ENCODE assay signal across 8 mouse cellular contexts in genomic region chr15:101139885-101140284, GRCm38 (mm10). TPM values are rescaled to one million over a fixed set of nuclear protein-coding genes. Genes with fewer than 3 reads are reported as not detected.
A peak's percentile ranks its signal among the peaks of the same experiment; 100 is the strongest.
DNase-seq lines count a peak whose midpoint lies in the region; ATAC-seq and TF ChIP-seq lines count a peak whose summit lies in the region.

No protein-coding gene starts in this region.

- H3K36me3 ChIP-seq in lung, postnatal 0 days (ENCODE audit: insufficient read depth, low read length): peaks cover 10% of the 10 kb centered on the region; the same call in 1 of the 2 replicates

- no peak overlapping the region; the same call in 1 of the 2 replicates for H3K9ac ChIP-seq in lung, postnatal 0 days (replicated peaks; ENCODE audit: low read depth)

- TF ChIP-seq CTCF in lung, postnatal 0 days (IDR thresholded peaks at IDR 0.05): no peak

- H3K4me2 ChIP-seq in lung, postnatal 0 days (replicated peaks; ENCODE audit: low read depth, low read length): peak overlapping the region; percentile 50

- ATAC-seq in lung, postnatal 0 days: no peak

- peak; percentile 60 for DNase-seq in left cerebral cortex, postnatal 4 days
- DNase-seq in left cerebral cortex, postnatal 10 days (ENCODE audit: extremely low spot score in 1 of 2, low spot score in 2 of 2): no peak
- DNase-seq in gastrocnemius, postnatal 10 days: peak; percentile 83
- DNase-seq in kidney, adult 11 months: peak; percentile 52
- no peak for DNase-seq in lung, postnatal 0 days (ENCODE audit: low spot score)
- no peak for DNase-seq in adrenal gland, postnatal 36 days
- DNase-seq in frontal cortex, adult 2 months (ENCODE audit: extremely low spot score in 1 of 2, low spot score in 1 of 2): no peak
- DNase-seq in layer of hippocampus, postnatal 36 days: no peak

- peak overlapping the region; percentile 19; the same call in 1 of the 2 replicates for H3K4me3 ChIP-seq in lung, postnatal 0 days (ENCODE audit: low read depth, low read length)

- no peaks in the 10 kb centered on the region for H3K9me3 ChIP-seq in lung, postnatal 0 days (ENCODE audit: low read length)

- H3K27me3 ChIP-seq in lung, postnatal 0 days (replicated peaks; ENCODE audit: insufficient read depth, low read length): no peaks in the 10 kb centered on the region

- TF ChIP-seq EP300 in lung, postnatal 0 days (IDR thresholded peaks at IDR 0.05): no peak

- intact Hi-C loops in left cerebral cortex, postnatal 4 days (cut with DNase I): no loop called here
- intact Hi-C loops in left cerebral cortex, postnatal 10 days (cut with DNase I): no loop called here

- H3K4me1 ChIP-seq in lung, postnatal 0 days (ENCODE audit: insufficient read depth, low read depth, low read length): peaks cover 8% of the 10 kb centered on the region; the same call in 1 of the 2 replicates

- WGBS in lung, postnatal 0 days: 30% methylated on average over 12 of the region's 12 CpGs

- H3K27ac ChIP-seq in lung, postnatal 0 days (ENCODE audit: low read length): peak overlapping the region; percentile 43; the same call in 1 of the 2 replicates

RNA-seq across cellular contexts. Expression of gene Acvrl1, which starts 11.6 kb away (rescaled TPM):
- 1 to 10 TPM; 8.4 to 9.7 TPM for total RNA-seq in left cerebral cortex, postnatal 4 days (2021)
- 10 to 100 TPM; 13.1 TPM for total RNA-seq in left cerebral cortex, postnatal 10 days (2021)
- 10 to 100 TPM; 15.1 to 18.2 TPM for total RNA-seq in gastrocnemius, postnatal 10 days (2021)
- 159 and 168 TPM in 2 replicates for polyA plus RNA-seq in lung, postnatal 0 days (2015; fragmentation: Nextera tagmentation; extraction: Ambion mirVana)
- total RNA-seq in adrenal gland, postnatal 36 days (2021): 10 to 100 TPM; 13.4 to 17.5 TPM
- 20.7 and 22.4 TPM in 2 replicates for polyA plus RNA-seq in frontal cortex, adult 2 months (2012; rRNA removed)
- 1 to 10 TPM; 7.5 to 8.9 TPM for total RNA-seq in layer of hippocampus, postnatal 36 days (2021)

RNA-seq across cellular contexts. Expression of gene Ankrd33, which starts 24.3 kb away (rescaled TPM):
- total RNA-seq in left cerebral cortex, postnatal 4 days (2021): not detected
- total RNA-seq in left cerebral cortex, postnatal 10 days (2021): not detected
- not detected for total RNA-seq in gastrocnemius, postnatal 10 days (2021)
- polyA plus RNA-seq in lung, postnatal 0 days (2015; fragmentation: Nextera tagmentation; extraction: Ambion mirVana): 0.13 TPM in 1 of 2 replicates, not detected in the other
- total RNA-seq in adrenal gland, postnatal 36 days (2021): under 1 TPM; 0.56 to 0.99 TPM
- polyA plus RNA-seq in frontal cortex, adult 2 months (2012; rRNA removed): not detected in 2 replicates
- total RNA-seq in layer of hippocampus, postnatal 36 days (2021): not detected

RNA-seq across cellular contexts. Expression of gene Acvr1b, which starts 34.0 kb away (rescaled TPM):
- 10 to 100 TPM; 96.1 to 98.6 TPM for total RNA-seq in left cerebral cortex, postnatal 4 days (2021)
- 100 to 1,000 TPM; 110 to 113 TPM for total RNA-seq in left cerebral cortex, postnatal 10 days (2021)
- 10 to 100 TPM; 21.7 to 22.4 TPM for total RNA-seq in gastrocnemius, postnatal 10 days (2021)
- 6.6 and 7.4 TPM in 2 replicates for polyA plus RNA-seq in lung, postnatal 0 days (2015; fragmentation: Nextera tagmentation; extraction: Ambion mirVana)
- total RNA-seq in adrenal gland, postnatal 36 days (2021): 1 to 10 TPM; 8.5 to 9.3 TPM
- 68.4 and 68.6 TPM in 2 replicates for polyA plus RNA-seq in frontal cortex, adult 2 months (2012; rRNA removed)
- total RNA-seq in layer of hippocampus, postnatal 36 days (2021): 10 to 100 TPM; 85.2 to 88.5 TPM

Comparison
In these comparisons a context has a peak if more than half of its experiments do, and no peak if none do; other contexts are left out.
1. DNase-seq: peak in left cerebral cortex, postnatal 4 days (single experiment), gastrocnemius, postnatal 10 days (single experiment) and kidney, adult 11 months (single experiment); none in left cerebral cortex, postnatal 10 days (0 of 2), lung, postnatal 0 days (single experiment), adrenal gland, postnatal 36 days (0 of 2), frontal cortex, adult 2 months (0 of 2) and layer of hippocampus, postnatal 36 days (0 of 2).